Mouse (Mus musculus) E14TG2a.4 (cell line): ENCODE results near the gene Ppt2.

Experiments used
- CTCF ChIP-seq: conservative IDR thresholded peaks from 2 replicates; pipeline ENCODE4 v1.5.1; 2014; ENCODE audit warnings: low read length
- NANOG ChIP-seq: IDR thresholded peaks from 2 replicates; pipeline ENCODE4 v1.6.1; 2014; ENCODE audit warnings: borderline replicate concordance, low read length, mixed read lengths
- POU5F1 ChIP-seq: IDR thresholded peaks from 2 replicates; pipeline ENCODE4 v1.6.1; 2014; ENCODE audit warnings: low read length, borderline replicate concordance

DNA sequence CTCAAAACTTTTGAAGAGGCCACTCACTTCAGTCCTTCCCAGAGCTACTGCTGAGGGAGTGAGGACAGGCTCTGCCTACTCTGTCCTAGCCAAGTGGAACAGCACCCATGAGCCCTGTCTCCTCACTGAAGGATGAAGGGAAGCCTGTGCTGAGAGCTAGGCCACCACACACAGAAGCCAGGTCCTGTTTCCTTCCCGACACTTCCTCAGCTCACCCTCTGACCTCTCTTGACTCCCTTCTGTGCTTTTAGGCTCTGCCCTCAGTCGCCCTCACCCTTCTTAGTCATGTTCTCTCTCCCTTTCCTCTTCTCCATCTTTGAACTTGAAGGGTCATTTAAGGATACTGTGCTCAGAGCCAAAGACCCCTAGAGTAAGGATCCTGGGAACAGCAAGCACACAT, 29.0 kb upstream of the Ppt2 start:
- TF ChIP-seq CTCF (no peak), NANOG (no peak), POU5F1 (no peak)
